Mouse (Mus musculus): ENCODE measurements around the gene Slc29a4.
A peak's percentile ranks its signal among the peaks of the same experiment; 100 is the strongest.

Gene Slc29a4

GRCm38 (mm10) chr5:142692248-142692647 lies at the start of gene Slc29a4:
Gene Slc29a4 (plus strand): TSS chr5:142692512.
- peak; percentile 76 for DNase-seq (ENCODE audit: low spot score)

- DNase-seq (ENCODE audit: low spot score), result no peak
Observed at GRCm38 (mm10) chr5:142648162-142648561, 44.1 kb upstream of the Slc29a4 start.

GRCm38 (mm10) chr5:142649460-142650050 lies 42.8 kb upstream of the Slc29a4 start:
- DNase-seq (ENCODE audit: low spot score), result no peak

- no peak for DNase-seq (ENCODE audit: low spot score)
Observed at GRCm38 (mm10) chr5:142650390-142650789, 41.9 kb upstream of the Slc29a4 start.

- no peak for DNase-seq (ENCODE audit: low spot score)
Observed at GRCm38 (mm10) chr5:142650794-142651497, 41.4 kb upstream of the Slc29a4 start.

- no peak for DNase-seq (ENCODE audit: low spot score)
Observed at GRCm38 (mm10) chr5:142652266-142652665, 40.0 kb upstream of the Slc29a4 start.

GRCm38 (mm10) chr5:142660656-142661434 lies 31.5 kb upstream of the Slc29a4 start:
- no peak for DNase-seq (ENCODE audit: low spot score)

- DNase-seq (ENCODE audit: low spot score), result no peak
Observed at GRCm38 (mm10) chr5:142667921-142668320, 24.4 kb upstream of the Slc29a4 start.

GRCm38 (mm10) chr5:142668556-142669263 lies 23.6 kb upstream of the Slc29a4 start:
- DNase-seq (ENCODE audit: low spot score), result no peak

- peak; percentile 35 for DNase-seq (ENCODE audit: low spot score)
Observed at GRCm38 (mm10) chr5:142669726-142670125, 22.6 kb upstream of the Slc29a4 start.

- DNase-seq (ENCODE audit: low spot score), result no peak
Observed at GRCm38 (mm10) chr5:142673082-142673481, 19.2 kb upstream of the Slc29a4 start.

GRCm38 (mm10) chr5:142678141-142678571 lies 14.2 kb upstream of the Slc29a4 start:
- DNase-seq (ENCODE audit: low spot score), result no peak

GRCm38 (mm10) chr5:142679065-142679464 lies 13.2 kb upstream of the Slc29a4 start:
- DNase-seq (ENCODE audit: low spot score), result no peak

GRCm38 (mm10) chr5:142681911-142682310 lies 10.4 kb upstream of the Slc29a4 start:
- no peak for DNase-seq (ENCODE audit: low spot score)

- DNase-seq (ENCODE audit: low spot score), result no peak
Observed at GRCm38 (mm10) chr5:142682529-142682928, 9.8 kb upstream of the Slc29a4 start.

- no peak for DNase-seq (ENCODE audit: low spot score)
Observed at GRCm38 (mm10) chr5:142688866-142689265, 3.4 kb upstream of the Slc29a4 start.

- DNase-seq (ENCODE audit: low spot score), result no peak
Observed at GRCm38 (mm10) chr5:142690343-142690742, 2.0 kb upstream of the Slc29a4 start.

- DNase-seq (ENCODE audit: low spot score), result no peak
Observed at GRCm38 (mm10) chr5:142692971-142693737, 842 bp downstream of the Slc29a4 start.

- DNase-seq (ENCODE audit: low spot score), result no peak
Observed at GRCm38 (mm10) chr5:142693738-142694430, 1.6 kb downstream of the Slc29a4 start.

GRCm38 (mm10) chr5:142694627-142695340 lies 2.5 kb downstream of the Slc29a4 start:
- DNase-seq (ENCODE audit: low spot score), result peak; percentile 43
